Mouse (Mus musculus) c-Kit-positive CD71-positive TER-119-negative erythroid progenitor cells, embryonic 14.5 days (primary cell): ENCODE measurements at regions not wholly inside any gene's neighbourhood (a gene's known extent, or its start where the extent isn't known, plus 50 kb on each side); places are given as distances from the start of the nearest gene placed in this dataset.

Experiments
- DNase-seq: peaks from one replicate; pipeline ENCODE4 v3.0.0-alpha.2; 2013; ENCODE audit warnings: low read depth

- no peak for DNase-seq
Observed at GRCm38 (mm10) chr1:166735545-166735944, 53.9 kb upstream of the Fmo9 start.

GRCm38 (mm10) chr1:166738029-166738428 is 56.4 kb upstream of the Fmo9 start:
- DNase-seq = no peak

GRCm38 (mm10) chr1:166750236-166750635 is 68.6 kb upstream of the Fmo9 start:
- no peak for DNase-seq

GRCm38 (mm10) chr1:166750777-166751176 is 69.1 kb upstream of the Fmo9 start:
- DNase-seq = no peak

- no peak for DNase-seq
Observed at GRCm38 (mm10) chr1:166751436-166751835, 69.8 kb upstream of the Fmo9 start.

GRCm38 (mm10) chr1:166752990-166753709 is 71.5 kb upstream of the Fmo9 start:
- no peak for DNase-seq

- no peak for DNase-seq
Observed at GRCm38 (mm10) chr1:166758987-166759386, 77.3 kb upstream of the Fmo9 start.

- no peak for DNase-seq
Observed at GRCm38 (mm10) chr1:166773114-166773513, 91.5 kb upstream of the Fmo9 start.

- DNase-seq = peak; percentile 1
Observed at GRCm38 (mm10) chr1:166782106-166782505, 100.5 kb upstream of the Fmo9 start.

GRCm38 (mm10) chr1:166787945-166788344 is 106.3 kb upstream of the Fmo9 start:
- DNase-seq = no peak

GRCm38 (mm10) chr1:166788824-166789399 is 107.3 kb upstream of the Fmo9 start:
- no peak for DNase-seq

GRCm38 (mm10) chr1:166793052-166793716 is 111.5 kb upstream of the Fmo9 start:
- no peak for DNase-seq

GRCm38 (mm10) chr1:166793717-166794081 is 112.1 kb upstream of the Fmo9 start:
- no peak for DNase-seq

- no peak for DNase-seq
Observed at GRCm38 (mm10) chr1:166794622-166795244, 113.1 kb upstream of the Fmo9 start.

GRCm38 (mm10) chr1:166795613-166796012 is 114.0 kb upstream of the Fmo9 start:
- DNase-seq = no peak

- DNase-seq = no peak
Observed at GRCm38 (mm10) chr1:166796362-166796925, 114.8 kb upstream of the Fmo9 start.

- DNase-seq = no peak
Observed at GRCm38 (mm10) chr1:166796931-166797330, 115.3 kb upstream of the Fmo9 start.

- no peak for DNase-seq
Observed at GRCm38 (mm10) chr1:166800953-166801603, 119.4 kb upstream of the Fmo9 start.

- DNase-seq = no peak
Observed at GRCm38 (mm10) chr1:166801929-166802328, 120.3 kb upstream of the Fmo9 start.

GRCm38 (mm10) chr1:166803928-166804327 is 122.3 kb upstream of the Fmo9 start:
- no peak for DNase-seq

- no peak for DNase-seq
Observed at GRCm38 (mm10) chr1:166804333-166804732, 122.7 kb upstream of the Fmo9 start.
